In genomic region chr12:7777220-7778055, GRCm38 (mm10) we compare ENCODE assay signal across 9 mouse cellular contexts.
DNase-seq lines count a peak whose midpoint lies in the region; ATAC-seq and TF ChIP-seq lines count a peak whose summit lies in the region.
"Had no signal": no experiment of that assay in that cellular context is flagged by ENCODE, and none has a peak within 500 bp of the region (broad histone marks: within the 10 kb centered on the region; RNA-seq: fewer than 3 reads in every experiment).

No protein-coding gene starts in this region.

- H3K9ac ChIP-seq in lung, embryonic 14.5 days, result no peak overlapping the region

- no peaks in the 10 kb centered on the region for H3K27me3 ChIP-seq in lung, embryonic 14.5 days (ENCODE audit: insufficient read depth, low read length)

- intact Hi-C loops in heart, postnatal 14 days (cut with DNase I), result loop anchor here (2.0 to 10.0 kb wide), 2 partner anchors 201 to 233 kb away; no protein-coding TSS in a partner anchor

- H3K27ac ChIP-seq in lung, embryonic 14.5 days (ENCODE audit: low read depth), result no peak overlapping the region

- H3K4me2 ChIP-seq in lung, embryonic 14.5 days, result no peak overlapping the region

- no peak overlapping the region for H3K4me3 ChIP-seq in lung, embryonic 14.5 days (ENCODE audit: low read depth, low read length)
- H3K4me3 ChIP-seq: erythroblast, embryonic 14.5 days had no signal

- WGBS in lung, embryonic 14.5 days, result 48% methylated on average over 10 of the region's 10 CpGs

- TF ChIP-seq CTCF in lung, embryonic 14.5 days (IDR thresholded peaks at IDR 0.05; ENCODE audit: low read depth), result peak; percentile 87

- peak; percentile 85; the same call in 1 of the 2 replicates for ATAC-seq in lung, embryonic 14.5 days (ENCODE audit: insufficient read depth)
- no peak for ATAC-seq in monocyte, adult 5-6 weeks (replicated peaks; ENCODE audit: insufficient number of reproducible peaks, low FRiP score, low TSS enrichment, poor library complexity, severe bottlenecking)

- DNase-seq in A20 (ENCODE audit: low read depth, low spot score) (peak; percentile 3), WW6 (ENCODE audit: low read depth, low spot score) (peak; percentile 33)
- peak; percentile 71 for DNase-seq in embryo, embryonic 9.5 days (ENCODE audit: extremely low spot score)
- peak; percentile 10 to 70 for DNase-seq in heart, postnatal 14 days
- peak; percentile 60 to 65 for DNase-seq in kidney, postnatal 36 days
- DNase-seq in lung, embryonic 14.5 days, result peak; percentile 90
- peak; percentile 75 for DNase-seq in retina, postnatal 7 days (ENCODE audit: low read depth, low spot score)

- no peaks in the 10 kb centered on the region for H3K4me1 ChIP-seq in lung, embryonic 14.5 days (ENCODE audit: insufficient read depth)

- H3K9me3 ChIP-seq in lung, embryonic 14.5 days (ENCODE audit: low read depth, low read length), result no peaks in the 10 kb centered on the region

- no peaks in the 10 kb centered on the region for H3K36me3 ChIP-seq in lung, embryonic 14.5 days (ENCODE audit: insufficient read depth)

Comparison
In these comparisons a context has a peak if more than half of its experiments do, and no peak if none do; other contexts are left out.
1. DNase-seq: peak in every context shown above with its lines; median percentile 90 in lung, embryonic 14.5 days; 75 in retina, postnatal 7 days; 71 in embryo, embryonic 9.5 days; 62 in kidney, postnatal 36 days; 40 in heart, postnatal 14 days; 33 in WW6; 3 in A20.